Mouse (Mus musculus) liver, embryonic 16.5 days (tissue): ENCODE results near the gene Cwc22. TPM values are rescaled to one million over a fixed set of nuclear protein-coding genes. Genes with fewer than 3 reads are reported as not detected.
"Not testable (repeated sequence)": the region's sequence is repeated elsewhere in the genome, so short reads cannot be mapped to it uniquely, and the experiment has no call there.

Experiments used
- ATAC-seq: fragments of 200-750 bp; cut with Nextera tagmentation; 2 replicates; pipeline ENCODE4 v1.8.0; 2017; ENCODE audit warnings: low read depth, mild to moderate bottlenecking, moderate number of reproducible peaks, moderate library complexity
- H3K27ac ChIP-seq: fragments of 300-500 bp; sonication (generic); 2 replicates; pipeline ENCODE4 v1.5.1; 2014; ENCODE audit warnings: mild to moderate bottlenecking, low read length
- H3K27me3 ChIP-seq: fragments of 300-500 bp; sonication (generic); 2 replicates; pipeline ENCODE4 v1.6.1; 2014; ENCODE audit warnings: low read depth, low read length, mixed read lengths; ENCODE audit not compliant: control insufficient read depth, insufficient read depth
- H3K36me3 ChIP-seq: fragments of 300-500 bp; sonication (generic); 2 replicates; pipeline ENCODE4 v1.6.1; 2014; ENCODE audit warnings: mild to moderate bottlenecking; ENCODE audit not compliant: control insufficient read depth, insufficient read depth
- H3K4me1 ChIP-seq: fragments of 300-500 bp; sonication (generic); 2 replicates; pipeline ENCODE4 v1.6.1; 2014; ENCODE audit warnings: low read depth, low read length, mixed read lengths; ENCODE audit not compliant: control insufficient read depth
- H3K4me2 ChIP-seq: fragments of 300-500 bp; sonication (generic); 2 replicates; pipeline ENCODE4 v1.6.1; 2014; ENCODE audit warnings: low read depth, low read length, mixed read lengths
- H3K4me3 ChIP-seq: fragments of 300-500 bp; sonication (generic); 2 replicates; pipeline ENCODE4 v1.5.1; 2014; ENCODE audit warnings: low read depth, mild to moderate bottlenecking, low read length
- H3K9ac ChIP-seq: fragments of 300-500 bp; sonication (generic); 2 replicates; pipeline ENCODE4 v1.6.1; 2014; ENCODE audit warnings: low read depth, low read length
- H3K9me3 ChIP-seq: fragments of 300-500 bp; sonication (generic); replicated peaks from 2 replicates; pipeline ENCODE4 v1.6.1; 2016; ENCODE audit warnings: low read length; ENCODE audit not compliant: control insufficient read depth
- WGBS: fragments of 180-500 bp; shearing (Covaris S2); extraction: QIAGEN DNeasy Blood & Tissue Kit; methylation state at CpG from one replicate; pipeline ENCODE4 v1.1.7; 2014; ENCODE audit not compliant: insufficient replicate concordance; 5-methylcytosine and 5-hydroxymethylcytosine counted together
- polyA plus RNA-seq: library from polyadenylated mRNA; unstranded; fragments of >200 nt; fragmentation: Nextera tagmentation; extraction: Ambion mirVana; gene quantifications from 2 replicates; pipeline ENCODE4 v1.2.1, GENCODE M21; 2015

The Cwc22 gene
- polyA plus RNA-seq, 1 experiment from 2014 or later = 11.7 TPM

- H3K27ac ChIP-seq = no peak overlapping the region
- H3K4me2 ChIP-seq = no peak overlapping the region
- H3K27me3 ChIP-seq = no peaks in the 10 kb centered on the region
- H3K9me3 ChIP-seq = no peaks in the 10 kb centered on the region
- no peak overlapping the region for H3K4me3 ChIP-seq
- H3K9ac ChIP-seq = no peak overlapping the region
- ATAC-seq = no peak
- peaks cover 28% of the 10 kb centered on the region for H3K36me3 ChIP-seq
- H3K4me1 ChIP-seq = no peaks in the 10 kb centered on the region
- 82% methylated on average over 3 of the region's 3 CpGs for WGBS
These were observed 43.1 kb downstream of the Cwc22 start for GRCm38 (mm10) chr2:77903098-77903497.

DNA sequence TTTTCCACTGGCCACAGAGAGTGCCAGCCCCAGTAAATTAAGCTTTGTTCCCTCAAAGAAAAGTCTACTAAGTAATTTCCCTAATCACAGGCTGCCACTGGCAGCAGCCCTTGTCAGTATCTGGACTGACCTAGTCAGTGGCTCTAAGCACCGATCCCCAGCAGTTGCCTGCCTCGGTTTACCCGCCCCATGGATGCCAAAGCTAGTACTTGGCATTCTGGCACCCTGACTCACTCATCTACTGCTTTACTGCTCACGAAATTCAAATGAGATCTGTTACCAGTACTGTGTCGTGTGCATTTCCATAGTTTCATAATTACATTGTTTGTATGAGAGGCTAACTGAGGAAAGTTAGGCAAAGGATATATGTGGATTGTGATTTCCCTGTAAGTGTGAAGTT is 44.9 kb downstream of the Cwc22 start:
- Histone ChIP-seq H3K36me3 (peaks cover 25% of the 10 kb centered on the region), H3K4me3 (no peak overlapping the region)
- WGBS = 84% methylated on average over 5 of the region's 5 CpGs

DNA sequence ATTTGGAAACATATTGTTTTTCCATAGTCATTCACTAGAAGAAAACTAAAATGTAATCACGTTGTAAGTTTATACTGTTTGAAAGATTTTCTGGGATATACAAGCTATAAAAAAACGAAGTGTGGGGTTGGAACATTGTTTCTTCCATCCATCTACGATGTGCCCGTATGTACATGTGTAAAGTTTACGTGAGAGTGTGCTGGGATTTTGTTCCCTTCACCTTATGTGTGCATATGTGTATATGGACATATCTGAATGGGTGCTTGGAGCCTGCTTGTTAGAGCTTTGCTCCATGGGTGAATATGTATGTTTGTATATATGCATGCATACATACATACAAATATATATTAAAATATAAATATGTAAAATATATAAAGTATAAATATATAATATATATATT is 45.4 kb downstream of the Cwc22 start:
- no peak overlapping the region for H3K27ac ChIP-seq
- ATAC-seq = no peak
- H3K9me3 ChIP-seq = no peaks in the 10 kb centered on the region
- peaks cover 22% of the 10 kb centered on the region for H3K36me3 ChIP-seq
- H3K9ac ChIP-seq = no peak overlapping the region
- H3K27me3 ChIP-seq = no peaks in the 10 kb centered on the region
- H3K4me2 ChIP-seq = no peak overlapping the region
- 82% methylated on average over 5 of the region's 5 CpGs for WGBS
- H3K4me1 ChIP-seq = no peaks in the 10 kb centered on the region
- H3K4me3 ChIP-seq = no peak overlapping the region

More for the DNA sequence above, 44.9 kb downstream of the Cwc22 start:
- H3K4me1 ChIP-seq = no peaks in the 10 kb centered on the region
- H3K9ac ChIP-seq = no peak overlapping the region
- no peak overlapping the region for H3K4me2 ChIP-seq
- no peaks in the 10 kb centered on the region for H3K9me3 ChIP-seq
- H3K27ac ChIP-seq = no peak overlapping the region
- H3K27me3 ChIP-seq = no peaks in the 10 kb centered on the region
- ATAC-seq = no peak

GRCm38 (mm10) chr2:77900111-77900510 is 46.1 kb downstream of the Cwc22 start:
- Histone ChIP-seq H3K4me2 (no peak overlapping the region), H3K9me3 (no peaks in the 10 kb centered on the region), H3K36me3 (peaks cover 17% of the 10 kb centered on the region), H3K9ac (no peak overlapping the region), H3K4me1 (no peaks in the 10 kb centered on the region), H3K27ac (no peak overlapping the region), H3K27me3 (no peaks in the 10 kb centered on the region), H3K4me3 (no peak overlapping the region)
- ATAC-seq = no peak
- WGBS = 83% methylated on average over 2 of the region's 2 CpGs

- no peak for ATAC-seq
- Histone ChIP-seq H3K9me3 (no peaks in the 10 kb centered on the region), H3K4me2 (no peak overlapping the region), H3K36me3 (peaks cover 15% of the 10 kb centered on the region), H3K9ac (no peak overlapping the region), H3K4me3 (no peak overlapping the region), H3K27me3 (no peaks in the 10 kb centered on the region), H3K4me1 (no peaks in the 10 kb centered on the region), H3K27ac (no peak overlapping the region)
- 89% methylated on average over 2 of the region's 2 CpGs for WGBS
These were observed 47.7 kb downstream of the Cwc22 start for GRCm38 (mm10) chr2:77898436-77898835.

DNA sequence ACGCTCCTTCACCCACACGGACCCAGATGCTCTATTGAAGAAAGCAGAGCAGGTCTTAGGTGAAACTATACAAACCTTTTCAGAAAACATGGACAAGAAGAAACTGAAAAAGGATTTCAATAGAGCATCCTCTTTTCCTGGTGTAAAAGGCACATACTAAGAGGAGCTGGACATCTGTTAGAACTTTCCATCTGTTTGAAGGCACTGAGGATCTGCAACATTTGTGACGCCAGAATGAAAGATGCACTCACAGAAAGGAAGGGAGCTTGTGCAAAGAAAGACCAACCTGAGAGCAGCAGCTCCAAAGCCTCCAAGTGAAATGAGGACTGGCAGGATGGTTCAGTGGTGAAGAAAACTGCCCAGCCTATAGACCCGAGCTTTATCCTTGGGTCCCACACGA is 48.2 kb downstream of the Cwc22 start:
- no peak overlapping the region for H3K9ac ChIP-seq
- no peaks in the 10 kb centered on the region for H3K27me3 ChIP-seq
- no peak overlapping the region for H3K4me3 ChIP-seq
- no peak overlapping the region for H3K27ac ChIP-seq
- H3K4me2 ChIP-seq = no peak overlapping the region
- no peaks in the 10 kb centered on the region for H3K9me3 ChIP-seq
- WGBS = 73% methylated on average over 5 of the region's 5 CpGs
- H3K36me3 ChIP-seq = peaks cover 10% of the 10 kb centered on the region
- H3K4me1 ChIP-seq = no peaks in the 10 kb centered on the region
- no peak for ATAC-seq

DNA sequence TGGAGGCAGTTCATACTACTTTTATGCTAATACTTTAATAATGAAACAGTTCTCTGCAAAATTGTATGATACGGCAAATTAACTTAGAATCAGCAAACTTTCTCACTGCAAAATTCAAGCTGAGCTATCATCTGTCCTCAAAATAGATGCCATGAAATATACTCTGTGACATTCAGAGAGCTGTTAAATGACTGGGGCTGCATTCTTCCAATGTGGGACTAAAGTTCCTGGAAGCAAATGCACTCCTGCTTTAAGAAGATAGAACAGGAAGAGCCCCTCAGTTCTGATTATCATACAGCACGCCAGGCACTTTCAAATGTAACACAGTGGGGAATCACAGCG is 48.6 kb downstream of the Cwc22 start:
- Histone ChIP-seq H3K9me3 (no peaks in the 10 kb centered on the region), H3K4me1 (no peaks in the 10 kb centered on the region), H3K4me3 (no peak overlapping the region), H3K27ac (no peak overlapping the region), H3K9ac (no peak overlapping the region), H3K27me3 (no peaks in the 10 kb centered on the region), H3K4me2 (no peak overlapping the region), H3K36me3 (peaks cover 10% of the 10 kb centered on the region)
- ATAC-seq = no peak
- 76% methylated on average over 3 of the region's 3 CpGs for WGBS

DNA sequence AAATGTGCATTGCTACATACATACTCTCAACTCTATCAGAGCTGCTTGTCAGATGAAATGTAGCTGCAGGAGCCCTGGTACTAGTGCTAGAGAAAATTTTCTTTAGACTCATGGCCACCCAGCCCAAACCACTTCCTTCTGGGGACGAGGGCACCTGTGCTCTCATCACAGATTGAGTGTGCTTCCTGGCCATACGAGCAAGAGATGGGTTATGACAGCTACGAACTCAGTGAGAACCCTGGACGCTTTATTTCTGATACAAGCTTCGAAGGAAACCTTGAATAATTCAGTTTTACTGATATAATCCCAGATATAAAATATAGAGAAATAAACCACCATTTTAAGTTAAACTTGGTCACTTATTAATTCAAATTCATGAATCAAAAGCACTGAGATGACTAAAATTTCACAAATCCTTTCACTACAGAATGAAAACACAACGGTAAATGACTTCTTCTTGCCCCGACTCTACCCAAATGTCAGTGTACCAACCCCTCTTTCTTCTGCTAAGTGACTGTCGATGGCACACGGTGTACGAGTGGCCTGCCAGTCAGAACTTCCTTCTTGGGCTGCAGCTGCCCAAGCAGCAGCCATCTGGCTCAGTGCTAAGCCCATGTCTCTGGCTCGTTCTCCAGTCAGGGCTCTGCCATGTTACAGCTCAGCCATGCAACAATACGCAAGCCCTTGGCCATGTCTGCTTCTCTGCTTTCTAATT is 49.2 kb downstream of the Cwc22 start:
- no peak overlapping the region for H3K4me3 ChIP-seq
- H3K9me3 ChIP-seq = no peaks in the 10 kb centered on the region
- H3K4me2 ChIP-seq = no peak overlapping the region
- H3K4me1 ChIP-seq = no peaks in the 10 kb centered on the region
- no peak overlapping the region for H3K9ac ChIP-seq
- H3K27me3 ChIP-seq = no peaks in the 10 kb centered on the region
- 77% methylated on average over 12 of the region's 12 CpGs for whole genome bisulfite sequencing
- H3K27ac ChIP-seq = no peak overlapping the region
- no peak for ATAC-seq
- H3K36me3 ChIP-seq = peaks cover 10% of the 10 kb centered on the region

- 84% methylated on average over 16 of the region's 16 CpGs for WGBS
- H3K27ac ChIP-seq, H3K9me3 ChIP-seq, H3K4me1 ChIP-seq, H3K27me3 ChIP-seq, H3K4me3 ChIP-seq, H3K9ac ChIP-seq, H3K4me2 ChIP-seq, ATAC-seq, H3K36me3 ChIP-seq: not testable (repeated sequence)
These were observed 50.1 kb downstream of the Cwc22 start for GRCm38 (mm10) chr2:77895906-77896570.
